Mouse (Mus musculus) brain, embryonic 18.5 days (tissue): ENCODE measurements around the gene Ppef1.
"Not testable (repeated sequence)": the region's sequence is repeated elsewhere in the genome, so short reads cannot be mapped to it uniquely, and the experiment has no call there.

Source experiments
- DNase-seq: peaks from one replicate; pipeline ENCODE4 v3.0.0-alpha.2; 2012; ENCODE audit warnings: low read depth, low spot score

Ppef1 gene

DNA sequence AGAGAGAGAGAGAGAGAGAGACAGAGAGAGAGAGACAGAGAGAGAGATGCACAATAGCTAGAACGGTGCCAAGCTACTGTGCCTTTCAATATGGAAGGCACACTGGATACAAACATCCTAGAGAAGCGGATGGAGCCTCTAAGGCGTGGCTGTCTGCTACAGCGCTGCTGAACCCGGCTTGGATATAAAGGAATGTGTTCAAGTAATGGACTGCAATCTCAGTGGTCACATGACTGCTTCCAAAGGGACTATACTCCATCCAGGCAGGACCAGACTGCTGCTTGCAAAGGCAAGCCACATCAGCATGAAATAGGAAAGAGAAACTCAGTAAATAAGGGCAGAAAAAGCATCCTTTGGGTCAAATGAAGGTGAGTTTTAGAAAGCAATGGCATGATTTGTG is at the start of gene Ppef1:
Gene Ppef1 (minus strand): TSS at position 116 of the 400 bp plus-strand sequence.
- DNase-seq: no peak

- no peak for DNase-seq
Measured at GRCm38 (mm10) chrX:160782276-160782675, 46.7 kb upstream of the Ppef1 start.

DNA sequence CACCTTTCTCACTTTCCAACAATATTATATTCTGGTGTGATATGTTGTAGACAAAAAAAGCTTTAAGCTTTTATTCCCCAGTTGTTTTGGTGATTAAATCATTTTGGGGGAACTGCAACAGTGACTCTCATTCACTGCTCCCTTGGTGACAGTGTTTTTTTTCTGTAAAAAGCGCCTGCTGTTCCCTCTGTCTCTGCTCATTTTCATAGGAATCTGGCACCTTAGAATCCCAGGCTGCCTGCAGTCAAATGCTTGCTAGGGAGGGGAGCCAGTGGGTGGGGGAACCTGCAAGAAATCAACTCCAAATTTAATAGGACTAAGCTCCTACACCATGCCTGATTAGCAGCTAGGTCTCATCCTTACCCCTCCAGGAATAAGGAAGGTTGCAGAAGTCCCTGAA is 37.5 kb upstream of the Ppef1 start:
- no peak for DNase-seq

GRCm38 (mm10) chrX:160769622-160770021 is 34.1 kb upstream of the Ppef1 start:
- not testable (repeated sequence) for DNase-seq

GRCm38 (mm10) chrX:160767713-160768112 is 32.1 kb upstream of the Ppef1 start, which contains the start of gene Rs1:
Gene Rs1, plus strand, starts transcription at chrX:160768013.
- no peak for DNase-seq

DNA sequence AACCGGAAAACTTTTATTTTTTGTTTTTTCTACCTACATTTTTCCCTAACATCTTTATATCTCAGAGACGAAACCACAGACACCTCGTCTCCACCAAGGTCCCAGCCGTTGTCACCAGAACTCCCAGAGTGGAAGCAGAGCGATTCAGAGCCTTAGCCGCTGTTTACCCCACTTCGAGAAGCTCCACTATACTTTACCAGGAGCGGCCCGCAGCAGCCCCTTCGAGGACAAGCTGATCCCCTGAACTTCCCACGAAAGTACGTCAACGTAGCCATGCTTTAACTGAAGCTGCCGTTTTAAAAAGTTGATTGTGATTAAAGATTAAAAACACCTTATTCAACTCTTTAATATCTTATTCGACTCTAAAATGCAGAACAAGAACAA is 30.7 kb upstream of the Ppef1 start:
- no peak for DNase-seq

GRCm38 (mm10) chrX:160765389-160766232 is 30.0 kb upstream of the Ppef1 start:
- DNase-seq: peak; percentile 52

DNA sequence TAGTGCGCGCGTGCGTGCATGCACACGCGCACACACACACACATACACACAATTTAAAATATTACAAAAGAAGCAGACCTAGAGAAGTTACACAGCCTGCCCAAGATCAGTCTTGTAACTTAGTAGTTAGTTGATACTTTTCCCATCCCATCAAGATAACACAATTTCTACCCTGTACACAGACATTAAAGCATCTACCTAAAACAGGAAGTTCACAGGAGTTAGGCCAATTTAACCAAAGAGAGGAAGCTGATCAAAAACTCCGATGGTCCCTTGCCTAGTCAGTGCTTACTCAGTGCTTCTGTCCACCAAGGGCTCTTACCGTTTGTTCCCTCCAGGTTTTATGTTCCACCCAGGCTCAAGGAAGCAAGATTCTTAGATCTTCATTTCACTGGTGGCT is 15.2 kb upstream of the Ppef1 start:
- no peak for DNase-seq

- DNase-seq: no peak
Measured at GRCm38 (mm10) chrX:160748653-160749052, 13.1 kb upstream of the Ppef1 start.

DNA sequence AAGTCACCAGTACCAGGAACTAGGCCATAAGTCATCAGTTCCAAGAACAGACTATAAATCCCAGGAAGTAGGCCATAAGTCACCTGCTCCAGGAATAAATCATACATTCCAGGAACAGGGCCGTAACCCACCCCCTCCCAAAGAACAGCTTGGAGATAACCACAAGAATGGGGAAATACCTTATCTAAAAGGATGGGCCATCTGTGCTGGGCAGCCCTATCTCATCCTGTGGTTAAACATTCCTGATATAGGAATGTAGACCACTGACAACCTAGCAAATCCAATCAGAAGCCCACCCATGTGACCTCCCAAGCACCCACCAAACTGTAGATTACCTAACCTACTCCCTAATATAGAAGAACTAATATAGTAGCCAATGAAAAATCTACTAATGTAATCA is 9.8 kb upstream of the Ppef1 start:
- no peak for DNase-seq

DNA sequence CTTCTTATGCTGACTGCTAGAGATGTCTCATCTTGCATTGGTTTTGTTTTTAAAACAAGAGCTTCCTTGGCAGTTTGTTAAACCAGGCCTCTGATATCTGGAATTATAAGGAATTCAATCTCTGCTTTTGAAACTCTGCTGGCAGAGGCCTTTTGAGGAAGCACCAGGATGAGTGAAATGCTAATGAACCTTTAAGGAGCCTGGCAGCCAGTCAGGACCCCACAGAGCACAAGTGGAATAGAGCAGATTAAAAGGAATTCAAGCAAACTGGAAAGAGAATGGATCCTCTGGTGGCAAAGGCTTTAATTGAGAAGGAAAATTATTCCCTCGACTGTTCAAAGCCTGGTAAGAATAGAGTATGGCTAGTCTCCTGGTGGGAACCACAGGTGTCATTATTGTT is 36.4 kb downstream of the Ppef1 start:
- DNase-seq: no peak

DNA sequence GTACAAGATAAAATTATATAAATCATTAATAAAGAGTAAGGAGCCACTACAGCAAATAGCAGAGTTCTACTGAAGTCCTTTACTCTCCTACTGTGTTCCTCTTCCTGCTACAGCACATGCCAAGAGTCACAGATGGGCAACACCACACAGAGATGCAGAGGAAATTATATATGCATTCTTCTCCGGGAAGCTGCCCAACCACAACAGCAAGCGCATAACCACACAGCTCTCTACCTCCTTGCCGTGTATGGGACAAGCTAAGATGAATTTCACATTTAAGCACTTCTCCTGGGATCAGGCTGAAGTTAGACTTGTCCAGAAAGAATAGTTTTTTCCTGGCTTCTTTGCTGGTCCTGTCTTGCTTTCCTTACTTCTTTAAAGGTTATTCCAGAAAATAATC is 44.0 kb downstream of the Ppef1 start:
- DNase-seq: no peak

- no peak for DNase-seq
Measured at GRCm38 (mm10) chrX:160690094-160690493, 45.5 kb downstream of the Ppef1 start.

- no peak for DNase-seq
Measured at GRCm38 (mm10) chrX:160669992-160670391, 65.6 kb downstream of the Ppef1 start.

DNA sequence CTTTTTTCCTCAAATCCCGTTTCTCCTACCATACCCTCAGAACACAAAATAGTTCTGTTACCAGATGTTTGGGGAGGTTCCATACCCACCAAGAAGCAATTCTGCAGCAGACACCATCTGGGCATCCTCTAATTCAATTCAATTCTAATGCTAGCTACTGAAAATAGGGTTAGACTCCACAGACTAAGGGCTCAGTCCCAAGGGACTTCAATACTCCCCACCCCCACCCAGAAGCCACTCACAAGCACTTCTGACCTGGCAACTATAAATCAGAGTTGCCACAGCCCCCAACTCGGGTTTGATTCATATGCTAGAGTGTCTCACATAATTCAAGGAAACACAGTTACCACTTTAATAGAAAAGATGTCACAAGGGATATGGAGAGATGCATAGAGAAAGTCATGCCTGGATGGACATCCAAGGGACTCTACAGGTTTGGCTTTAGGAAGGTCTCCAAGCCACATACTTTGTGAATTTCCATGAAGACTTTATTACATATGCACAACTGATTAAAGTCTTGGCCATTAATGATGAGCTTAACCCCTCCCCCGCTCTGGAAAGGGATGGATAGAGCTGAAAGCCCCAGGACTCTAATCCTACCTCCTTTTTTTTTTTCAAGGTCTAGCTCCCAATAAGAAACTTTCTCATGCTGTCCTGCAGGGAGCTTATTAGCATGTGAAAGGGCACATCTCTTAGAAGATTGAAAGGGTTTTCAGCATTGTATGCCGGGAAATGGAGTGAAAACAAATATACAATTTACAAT is 124.5 kb downstream of the Ppef1 start:
- no peak for DNase-seq

DNA sequence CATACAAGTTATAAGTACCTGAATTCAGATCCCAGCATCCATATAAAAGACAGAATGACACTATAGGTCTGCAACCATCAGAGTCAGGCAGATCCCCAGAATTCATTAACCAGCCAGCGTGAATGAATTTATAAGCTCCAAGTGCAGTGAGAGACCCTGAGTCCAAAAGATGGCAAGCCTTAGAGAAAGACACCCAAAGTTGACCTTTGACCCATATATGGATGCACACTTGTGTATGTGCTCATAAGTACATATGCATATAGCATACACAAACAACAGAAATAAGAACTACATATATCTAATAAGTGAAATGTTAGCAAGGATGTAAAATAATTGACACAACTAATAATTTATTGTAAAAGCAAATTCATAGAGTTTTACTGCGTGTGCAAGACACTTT is 125.1 kb downstream of the Ppef1 start:
- DNase-seq: no peak

DNA sequence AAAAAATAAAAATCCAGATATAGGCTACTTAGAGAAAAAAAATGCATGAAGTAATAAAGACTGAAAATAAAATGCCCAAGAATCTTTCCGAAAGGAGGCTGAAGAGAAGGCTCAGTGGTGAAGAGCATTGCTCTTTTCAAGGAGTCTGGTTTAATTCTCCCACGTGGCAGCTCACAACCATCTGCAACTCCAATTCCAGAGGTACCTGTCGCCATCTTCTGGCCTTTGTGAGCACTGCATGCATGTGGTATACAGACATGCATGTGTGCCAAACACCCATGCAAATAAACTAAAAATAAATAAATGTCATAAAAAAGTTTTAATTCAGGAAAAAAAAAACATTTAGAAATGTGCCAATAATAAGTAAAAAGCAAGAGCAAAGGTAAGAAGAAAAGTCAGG is 125.7 kb downstream of the Ppef1 start:
- DNase-seq: no peak

DNA sequence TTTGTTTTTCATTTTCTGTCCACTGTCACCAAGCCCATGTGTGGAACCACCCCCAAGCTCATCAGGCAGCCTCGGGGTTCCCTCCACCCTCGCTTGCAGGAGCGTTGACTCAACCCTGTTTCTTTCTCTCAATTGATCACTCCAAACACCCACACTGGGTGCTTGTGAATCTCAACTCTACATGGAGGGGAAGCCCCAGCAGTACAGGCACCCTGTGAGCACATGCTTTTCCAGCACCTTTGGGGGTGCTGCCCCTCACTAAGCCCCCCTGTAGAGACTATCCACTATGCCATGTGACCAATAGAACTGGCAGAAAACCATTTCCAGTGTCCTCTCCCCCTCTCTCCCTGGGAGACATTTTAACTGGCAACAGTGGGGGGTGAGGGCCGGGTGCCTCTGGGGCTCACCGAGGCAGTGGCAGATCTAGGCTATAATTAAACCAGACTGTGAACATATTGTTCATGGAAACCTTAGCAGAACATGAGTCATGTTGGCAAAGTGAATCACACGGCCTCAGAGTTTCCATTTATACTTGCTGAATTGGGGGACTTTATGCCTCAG is 131.5 kb downstream of the Ppef1 start:
- DNase-seq: no peak

DNA sequence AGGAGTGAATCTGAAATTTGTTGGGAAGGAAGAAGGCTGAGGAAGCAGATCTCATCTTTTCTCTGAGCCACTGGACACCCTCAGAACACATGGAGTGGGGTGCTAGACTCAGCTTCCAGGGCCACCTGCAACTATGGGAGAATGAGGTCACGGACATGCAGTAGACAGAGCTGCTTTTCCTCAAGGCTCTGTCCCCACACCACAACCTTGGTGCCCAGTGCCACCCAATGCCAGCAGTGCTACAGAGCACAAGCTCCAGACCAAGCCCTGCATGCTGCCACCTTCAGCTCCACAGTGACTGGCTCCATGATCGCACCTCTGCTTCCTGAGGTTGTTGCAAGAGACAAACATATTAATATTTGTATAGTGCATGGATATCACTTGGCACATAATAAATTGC is 132.2 kb downstream of the Ppef1 start:
- DNase-seq: no peak

DNA sequence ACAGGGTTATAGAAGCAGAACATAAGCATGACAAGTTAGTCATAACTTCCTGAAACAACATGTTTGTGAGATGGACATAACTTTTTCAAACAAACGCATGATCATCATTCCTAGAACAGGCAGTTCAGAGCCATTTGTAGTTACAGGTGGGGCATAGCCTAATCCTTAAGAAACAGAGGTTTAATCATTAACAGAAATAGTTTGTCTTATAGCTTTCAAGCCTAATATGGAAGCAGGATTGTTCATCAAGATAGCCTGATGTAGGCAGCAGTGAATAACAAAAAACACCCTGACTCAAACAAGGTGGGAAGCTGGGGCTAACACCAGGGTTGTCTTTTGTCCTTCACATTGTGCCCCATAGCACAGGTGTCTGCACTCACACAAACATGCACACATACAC is 132.8 kb downstream of the Ppef1 start:
- no peak for DNase-seq

DNA sequence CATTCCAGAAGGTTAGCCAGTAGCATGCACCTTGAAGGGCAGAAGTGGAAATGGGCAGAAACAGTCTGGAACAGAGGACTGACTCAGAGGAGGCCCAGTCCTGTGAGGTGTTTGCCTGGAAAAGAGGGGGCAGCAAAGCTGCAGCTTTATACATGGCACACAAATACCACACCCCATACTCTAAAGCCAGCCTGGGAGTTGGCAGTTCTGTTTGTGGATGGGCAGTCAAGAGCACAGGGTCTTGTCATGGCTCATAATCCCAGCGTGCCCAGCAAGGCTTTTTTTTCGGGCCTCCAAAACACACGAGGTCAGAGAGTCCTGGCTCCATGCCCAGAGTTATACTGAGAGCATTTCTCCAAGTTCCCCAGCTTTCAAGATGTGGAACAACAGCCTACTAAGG is 134.5 kb downstream of the Ppef1 start:
- no peak for DNase-seq

DNA sequence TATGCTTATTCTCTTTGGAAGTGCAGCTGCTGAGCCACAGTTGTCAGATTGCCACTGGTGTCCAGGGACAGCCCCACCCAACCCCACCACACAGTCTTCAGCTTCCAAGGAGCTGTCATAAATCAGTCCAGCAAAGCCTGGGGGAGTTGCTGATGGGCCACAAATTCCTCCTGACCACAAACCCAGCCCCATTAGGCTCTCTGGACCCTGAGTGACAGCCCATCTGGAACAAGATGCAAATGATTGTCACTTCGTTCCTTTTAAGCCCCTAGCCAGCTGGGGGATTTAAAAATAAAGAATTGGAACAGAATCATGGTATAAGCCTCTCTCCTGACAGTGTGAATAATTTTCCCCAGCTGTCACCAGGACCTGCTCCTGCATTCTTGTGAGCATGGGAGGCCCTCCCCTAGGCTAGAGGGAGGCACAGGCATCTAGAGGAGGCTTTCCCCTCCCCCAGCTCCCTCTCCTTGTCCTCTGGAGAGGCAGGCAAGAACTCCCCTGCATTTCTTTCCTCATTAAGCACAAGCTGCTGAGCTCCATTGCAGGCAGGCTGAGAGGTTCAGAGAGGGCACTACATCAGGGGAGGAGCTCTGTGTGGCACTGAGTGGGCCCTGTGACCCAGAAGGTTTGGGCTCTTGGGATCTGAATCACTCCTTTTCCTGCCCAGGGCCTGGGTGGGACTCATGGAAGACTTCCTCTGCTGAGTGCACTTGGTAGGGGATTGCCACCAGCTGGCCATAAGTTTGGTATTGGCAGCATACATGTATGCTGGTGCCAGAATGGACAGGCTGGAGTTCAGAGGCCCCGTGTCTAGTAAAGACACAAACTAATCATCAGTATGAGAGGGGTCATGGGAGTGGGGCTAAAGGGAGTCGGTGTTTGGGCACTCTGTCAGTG is 136.8 kb downstream of the Ppef1 start:
- DNase-seq: no peak
